Comparison of ENCODE assay signal across 8 mouse cellular contexts in genomic region chr6:35252477-35253346, GRCm38 (mm10). TPM values are rescaled to one million over a fixed set of nuclear protein-coding genes. Genes with fewer than 3 reads are reported as not detected.
DNase-seq lines count a peak whose midpoint lies in the region; ATAC-seq and TF ChIP-seq lines count a peak whose summit lies in the region.

No protein-coding gene starts in this region.

- no peaks in the 10 kb centered on the region for H3K9me3 ChIP-seq in CH12.LX (replicated peaks; ENCODE audit: low read length)
- H3K9me3 ChIP-seq in forebrain, embryonic 11.5 days (ENCODE audit: control insufficient read depth, low read length) = no peaks in the 10 kb centered on the region
- no peaks in the 10 kb centered on the region for H3K9me3 ChIP-seq in heart, embryonic 16.5 days (replicated peaks; ENCODE audit: control insufficient read depth, low read length)
- no peaks in the 10 kb centered on the region for H3K9me3 ChIP-seq in liver, postnatal 0 days (ENCODE audit: low read length)
- H3K9me3 ChIP-seq in neural tube, embryonic 14.5 days (ENCODE audit: control insufficient read depth, low read length) = no peaks in the 10 kb centered on the region

- peak; percentile 94 for TF ChIP-seq POLR2A in CH12.LX (IDR thresholded peaks at IDR 0.05; ENCODE audit: low read depth, low read length)

- H3K4me2 ChIP-seq in CH12.LX (ENCODE audit: insufficient read depth, low read depth, poor library complexity, severe bottlenecking) = peak overlapping the region; percentile 97
- peak overlapping the region; percentile 69 for H3K4me2 ChIP-seq in forebrain, embryonic 11.5 days (ENCODE audit: low read depth, low read length, severe bottlenecking)
- H3K4me2 ChIP-seq in heart, embryonic 16.5 days (ENCODE audit: low read depth, low read length) = peak overlapping the region; percentile 79
- peak overlapping the region; percentile 78 for H3K4me2 ChIP-seq in liver, postnatal 0 days (ENCODE audit: low read depth, low read length)
- H3K4me2 ChIP-seq in neural tube, embryonic 14.5 days (ENCODE audit: low read depth, low read length) = peak overlapping the region; percentile 53

- in situ Hi-C loops in CH12.LX (cut with MboI; ENCODE audit: low pct_ligation_motif_present, low pct_unique_long_range_greater_than_20kb, low sequenced_read_pairs) = no loop called here

- peak; percentile 41 for TF ChIP-seq RAD21 in CH12.LX (IDR thresholded peaks at IDR 0.05; ENCODE audit: low read depth, low read length)

- no peak overlapping the region; the same call in 1 of the 2 replicates for H3K27ac ChIP-seq in CH12.LX (ENCODE audit: insufficient read depth, low read depth)
- H3K27ac ChIP-seq in forebrain, embryonic 11.5 days (ENCODE audit: low read depth, low read length) = peak overlapping the region; percentile 66
- H3K27ac ChIP-seq in heart, embryonic 16.5 days (ENCODE audit: low read length) = peak overlapping the region; percentile 96
- peak overlapping the region; percentile 89 for H3K27ac ChIP-seq in liver, postnatal 0 days (ENCODE audit: low read depth)
- H3K27ac ChIP-seq in neural tube, embryonic 14.5 days (ENCODE audit: low read depth, low read length) = peak overlapping the region; percentile 71

- TF ChIP-seq CTCF in CH12.LX (conservative IDR thresholded peaks at IDR 0.05 in 1 of 2, IDR thresholded peaks at IDR 0.05 in 1 of 2; ENCODE audit: low read depth in 2 of 2, low read length in 2 of 2) = peak; percentile 24 to 80; a peak in 2 of 4 replicates
- peak; percentile 98 for TF ChIP-seq CTCF in liver, postnatal 0 days (IDR thresholded peaks at IDR 0.05; ENCODE audit: low read depth)

- no peak for TF ChIP-seq EP300 in CH12.LX (IDR thresholded peaks at IDR 0.05; ENCODE audit: low read length)
- peak; percentile 51; the same call in 1 of the 2 replicates for TF ChIP-seq EP300 in liver, postnatal 0 days (IDR thresholded peaks at IDR 0.05; ENCODE audit: low read depth)

- peaks cover 0 to 16% of the 10 kb centered on the region in 2 experiments for H3K36me3 ChIP-seq in CH12.LX (replicated peaks in 1 of 2; ENCODE audit: control insufficient read depth in 1 of 2, insufficient read depth in 1 of 2, low read length in 1 of 2)
- H3K36me3 ChIP-seq in forebrain, embryonic 11.5 days (ENCODE audit: control insufficient read depth, insufficient read depth, low read length) = no peaks in the 10 kb centered on the region
- H3K36me3 ChIP-seq in heart, embryonic 16.5 days (ENCODE audit: control insufficient read depth, insufficient read depth) = no peaks in the 10 kb centered on the region
- H3K36me3 ChIP-seq in liver, postnatal 0 days (replicated peaks; ENCODE audit: insufficient read depth, low read length) = no peaks in the 10 kb centered on the region
- H3K36me3 ChIP-seq in neural tube, embryonic 14.5 days (ENCODE audit: control insufficient read depth, insufficient read depth, low read length) = no peaks in the 10 kb centered on the region

- under 1% methylated on average over 60 of the region's 60 CpGs for WGBS in forebrain, embryonic 11.5 days
- under 1% methylated on average over 60 of the region's 60 CpGs for WGBS in heart, embryonic 16.5 days
- WGBS in liver, postnatal 0 days (ENCODE audit: insufficient replicate concordance) = under 1% methylated on average over 60 of the region's 60 CpGs
- under 1% methylated on average over 59 of the region's 60 CpGs for WGBS in neural tube, embryonic 14.5 days

- H3K9ac ChIP-seq in CH12.LX (ENCODE audit: insufficient read depth, low read depth) = peak overlapping the region; percentile 83
- peak overlapping the region; percentile 83 for H3K9ac ChIP-seq in forebrain, embryonic 11.5 days (ENCODE audit: low read length)
- H3K9ac ChIP-seq in heart, embryonic 16.5 days (ENCODE audit: low read length) = peak overlapping the region; percentile 95
- peak overlapping the region; percentile 91 for H3K9ac ChIP-seq in liver, postnatal 0 days (replicated peaks)
- H3K9ac ChIP-seq in neural tube, embryonic 14.5 days (replicated peaks; ENCODE audit: low read depth, low read length) = peak overlapping the region; percentile 68

- dilution Hi-C loops in CH12.LX (cut with MboI; ENCODE audit: extremely low pct_ligation_motif_present, extremely low pct_unique_long_range_greater_than_20kb, low sequenced_read_pairs) = no loop called here

- peaks cover 16 to 50% of the 10 kb centered on the region in 2 experiments for H3K4me1 ChIP-seq in CH12.LX (ENCODE audit: control insufficient read depth in 1 of 2, insufficient read depth in 2 of 2)
- peaks cover 9% of the 10 kb centered on the region for H3K4me1 ChIP-seq in forebrain, embryonic 11.5 days (replicated peaks; ENCODE audit: control insufficient read depth, insufficient read depth, low read length)
- peaks cover 45% of the 10 kb centered on the region for H3K4me1 ChIP-seq in heart, embryonic 16.5 days (ENCODE audit: control insufficient read depth, insufficient read depth, low read length)
- peaks cover 37% of the 10 kb centered on the region for H3K4me1 ChIP-seq in liver, postnatal 0 days (ENCODE audit: insufficient read depth)
- peaks cover 23% of the 10 kb centered on the region; the same call in 1 of the 2 replicates for H3K4me1 ChIP-seq in neural tube, embryonic 14.5 days (ENCODE audit: control insufficient read depth, insufficient read depth, low read length)

- peak; percentile 90 for ATAC-seq in forebrain, embryonic 11.5 days (replicated peaks; ENCODE audit: low FRiP score)
- peak; percentile 92 for ATAC-seq in heart, embryonic 16.5 days (replicated peaks; ENCODE audit: extremely low read depth, insufficient read depth, low FRiP score)
- ATAC-seq in liver, postnatal 0 days = peak; percentile 83
- ATAC-seq in neural tube, embryonic 14.5 days (ENCODE audit: low read depth) = peak; percentile 92

- H3K27me3 ChIP-seq in CH12.LX (replicated peaks) = no peaks in the 10 kb centered on the region
- no peaks in the 10 kb centered on the region for H3K27me3 ChIP-seq in forebrain, embryonic 11.5 days (ENCODE audit: control insufficient read depth, insufficient read depth, low read length)
- H3K27me3 ChIP-seq in heart, embryonic 16.5 days (ENCODE audit: control insufficient read depth, insufficient read depth, low read length) = no peaks in the 10 kb centered on the region
- no peaks in the 10 kb centered on the region for H3K27me3 ChIP-seq in liver, postnatal 0 days (ENCODE audit: insufficient read depth, low read length)
- no peaks in the 10 kb centered on the region for H3K27me3 ChIP-seq in neural tube, embryonic 14.5 days (ENCODE audit: control insufficient read depth, insufficient read depth, low read length)

- H3K79me2 ChIP-seq in CH12.LX (replicated peaks; ENCODE audit: control insufficient read depth, extremely low read depth, insufficient read depth, poor library complexity, severe bottlenecking) = peaks cover 16% of the 10 kb centered on the region

- peak overlapping the region; percentile 68 to 90 (median 80) for H3K4me3 ChIP-seq in CH12.LX (replicated peaks in 1 of 3; ENCODE audit: low read depth in 2 of 3, low read length in 2 of 3, poor library complexity in 1 of 3)
- H3K4me3 ChIP-seq in forebrain, embryonic 11.5 days (ENCODE audit: low read depth, low read length) = peak overlapping the region; percentile 77
- H3K4me3 ChIP-seq in heart, embryonic 16.5 days (ENCODE audit: low read length) = peak overlapping the region; percentile 90
- peak overlapping the region; percentile 80 for H3K4me3 ChIP-seq in liver, postnatal 0 days (ENCODE audit: low read depth, low read length)
- peak overlapping the region; percentile 84 for H3K4me3 ChIP-seq in neural tube, embryonic 14.5 days (ENCODE audit: low read depth, low read length)

- peak; percentile 84 for DNase-seq in CH12.LX (ENCODE audit: extremely low read depth)
- DNase-seq in c-Kit-positive CD71-negative TER-119-negative erythroid progenitor cells, embryonic 14.5 days (ENCODE audit: low read depth) = peak; percentile 79
- peak; percentile 96 for DNase-seq in forebrain, embryonic 11.5 days (ENCODE audit: low spot score)
- DNase-seq in kidney, postnatal 36 days = peak; percentile 87 to 95
- peak; percentile 97 for DNase-seq in liver, postnatal 0 days
- peak; percentile 97 for DNase-seq in testis, postnatal 10 days (ENCODE audit: low spot score)

TF ChIP-seq in CH12.LX, 34 proteins besides CTCF, POLR2A, EP300 and RAD21 (continues in another document):
- TF ChIP-seq CHD1 (IDR thresholded peaks at IDR 0.05; ENCODE audit: low read depth, low read length) = no peak
- TF ChIP-seq MAFK (IDR thresholded peaks at IDR 0.05; ENCODE audit: insufficient replicate concordance, low read length) = no peak
- no peak for TF ChIP-seq PAX5 (IDR thresholded peaks at IDR 0.05; ENCODE audit: low read length)
- TF ChIP-seq SIN3A (IDR thresholded peaks at IDR 0.05; ENCODE audit: low read length) = peak; percentile 72
- no peak for TF ChIP-seq CHD2 (IDR thresholded peaks at IDR 0.05; ENCODE audit: low read length)
- peak; percentile 95 for TF ChIP-seq ELF1 (IDR thresholded peaks at IDR 0.05; ENCODE audit: low read depth, low read length)
- TF ChIP-seq JUN (IDR thresholded peaks at IDR 0.05; ENCODE audit: insufficient read depth, low read depth, low read length) = no peak
- TF ChIP-seq HCFC1 (IDR thresholded peaks at IDR 0.05; ENCODE audit: low read depth, low read length) = peak; percentile 71
- TF ChIP-seq E2F4 (IDR thresholded peaks at IDR 0.05; ENCODE audit: insufficient replicate concordance, low read depth, low read length) = no peak
- TF ChIP-seq MAZ (IDR thresholded peaks at IDR 0.05; ENCODE audit: low read depth, low read length) = 0 out of 2 replicates have a peak, but pooled peaks have one; percentile 13
- no peak for TF ChIP-seq UBTF (IDR thresholded peaks at IDR 0.05; ENCODE audit: low read depth, low read length)
- TF ChIP-seq USF1 (IDR thresholded peaks at IDR 0.05; ENCODE audit: low read depth, low read length) = no peak
- peak; percentile 40 for TF ChIP-seq SMC3 (IDR thresholded peaks at IDR 0.05; ENCODE audit: low read depth, low read length)
- TF ChIP-seq MXI1 (IDR thresholded peaks at IDR 0.05; ENCODE audit: low read depth, low read length) = peak; percentile 55; the same call in 1 of the 2 replicates
- TF ChIP-seq TBP (conservative IDR thresholded peaks at IDR 0.05; ENCODE audit: low read depth, low read length) = 0 out of 2 replicates have a peak, but pooled peaks have one; percentile 21
- no peak; the same call in 1 of the 2 replicates for TF ChIP-seq POLR2AphosphoS2 (IDR thresholded peaks at IDR 0.05; ENCODE audit: low read depth, low read length)
- no peak for TF ChIP-seq JUND (conservative IDR thresholded peaks at IDR 0.05; ENCODE audit: low read depth, low read length)

RNA-seq across cellular contexts. Expression of gene Slc13a4, which starts 55.2 kb away (rescaled TPM):
- total RNA-seq in CH12.LX (2012; rRNA removed) = not detected in 2 replicates
- total RNA-seq in CH12.LX (2014; rRNA removed) = not detected in 2 replicates
- not detected in 2 replicates for polyA plus RNA-seq in CH12.LX (2012; ENCODE audit: insufficient read length, low read depth)
- polyA plus RNA-seq in forebrain, embryonic 11.5 days (2014; fragmentation: Nextera tagmentation; extraction: Ambion mirVana) = 0.15 and 0.32 TPM in 2 replicates
- 0.50 and 0.54 TPM in 2 replicates for polyA plus RNA-seq in heart, embryonic 16.5 days (2015; fragmentation: Nextera tagmentation; extraction: Ambion mirVana)
- 0.02 TPM in 1 of 2 replicates, not detected in the other for polyA plus RNA-seq in liver, postnatal 0 days (2015; fragmentation: Nextera tagmentation; extraction: Ambion mirVana)
- polyA plus RNA-seq in neural tube, embryonic 14.5 days (2014; fragmentation: Nextera tagmentation; extraction: Ambion mirVana) = 0.15 and 3.1 TPM in 2 replicates
